Mouse (Mus musculus) urinary bladder, postnatal 4 days (tissue): ENCODE data around the gene Ralgds.
A peak's percentile ranks its signal among the peaks of the same experiment; 100 is the strongest.
"Not testable (repeated sequence)": the region's sequence is repeated elsewhere in the genome, so short reads cannot be mapped to it uniquely, and the experiment has no call there.

Source experiments
- DNase-seq, 2 experiments: peaks; one replicate each; pipeline ENCODE4 v3.0.0; 2021 to 2022; ENCODE audit warnings: low spot score in 2 of 2

Gene Ralgds

DNA sequence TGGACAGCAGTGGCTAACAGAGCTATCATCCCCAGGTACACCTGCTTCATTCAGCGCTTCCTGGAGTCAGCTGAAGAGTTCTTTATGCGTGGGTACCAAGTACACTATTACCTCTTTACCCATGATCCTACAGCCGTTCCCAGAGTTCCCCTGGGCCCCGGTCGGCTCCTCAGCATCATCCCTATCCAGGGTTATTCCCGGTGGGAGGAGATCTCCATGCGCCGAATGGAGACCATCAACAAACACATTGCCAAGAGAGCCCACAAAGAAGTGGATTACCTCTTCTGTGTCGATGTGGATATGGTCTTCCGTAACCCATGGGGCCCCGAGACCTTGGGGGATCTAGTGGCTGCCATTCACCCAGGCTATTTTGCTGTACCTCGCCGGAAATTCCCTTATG is 8.2 kb upstream of the Ralgds start:
- DNase-seq, result peak; percentile 12 to 53

DNA sequence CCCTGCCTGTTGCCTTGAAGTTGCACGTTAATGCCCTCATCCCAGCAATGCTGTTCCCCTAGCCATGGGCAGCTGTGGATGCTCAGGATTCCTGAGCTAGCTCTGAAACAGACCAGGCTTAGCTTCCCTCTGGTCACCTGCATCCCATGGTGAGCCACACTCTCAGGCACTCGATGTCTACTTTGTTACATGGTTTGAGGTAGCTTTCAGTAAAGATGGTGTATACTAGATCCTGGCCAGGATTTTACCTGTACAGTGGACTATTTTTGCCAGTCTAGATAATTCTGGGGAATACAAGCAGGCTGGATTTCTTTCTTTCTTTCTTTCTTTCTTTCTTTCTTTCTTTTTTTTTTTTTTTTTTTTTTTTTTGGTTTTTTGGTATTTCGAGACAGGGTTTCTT is 7.1 kb upstream of the Ralgds start, which contains the start of gene Gm10134:
TSS of gene Gm10134 (plus strand) at position 301 of the 400 bp plus-strand sequence.
- DNase-seq, result no peak

DNA sequence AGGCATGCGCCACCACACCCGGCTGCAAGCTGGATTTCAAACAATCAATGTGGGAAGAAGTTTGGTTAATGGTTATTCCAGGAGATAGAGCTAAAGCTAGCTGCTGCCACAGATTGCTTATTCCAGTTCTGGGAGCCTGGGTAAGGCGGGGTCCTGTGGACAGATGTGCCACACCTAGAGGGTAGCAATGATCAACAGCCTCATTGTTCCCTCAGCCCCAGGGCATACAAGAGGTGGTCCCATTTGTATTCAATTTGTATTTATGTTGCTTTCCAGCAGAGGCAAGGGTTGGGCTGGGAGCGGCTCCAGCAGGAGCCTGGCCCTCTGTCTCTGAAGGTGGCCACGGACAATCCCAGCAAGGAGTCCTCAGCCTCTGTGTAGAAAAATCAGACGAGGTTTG is 6.6 kb upstream of the Ralgds start:
- peak; percentile 10 to 30 for DNase-seq

DNA sequence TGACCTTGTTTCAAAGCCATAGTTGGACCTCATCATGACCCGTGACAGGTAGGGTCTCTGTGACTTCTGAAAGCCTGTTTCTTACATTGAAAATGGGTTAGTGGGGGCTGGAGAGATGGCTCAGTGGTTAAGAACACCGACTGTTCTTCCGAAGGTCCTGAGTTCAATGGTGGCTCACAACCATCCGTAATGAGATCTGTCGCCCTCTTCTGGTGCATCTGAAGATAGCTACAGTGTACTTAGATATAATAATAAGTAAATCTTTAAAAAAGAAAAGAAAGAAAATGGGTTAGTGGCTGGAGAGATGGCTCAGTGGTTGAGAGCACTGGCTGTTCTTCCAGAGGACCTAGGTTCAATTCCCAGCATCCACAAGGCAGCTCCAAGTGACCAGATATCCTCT is 1.3 kb upstream of the Ralgds start:
- not testable (repeated sequence) for DNase-seq

DNA sequence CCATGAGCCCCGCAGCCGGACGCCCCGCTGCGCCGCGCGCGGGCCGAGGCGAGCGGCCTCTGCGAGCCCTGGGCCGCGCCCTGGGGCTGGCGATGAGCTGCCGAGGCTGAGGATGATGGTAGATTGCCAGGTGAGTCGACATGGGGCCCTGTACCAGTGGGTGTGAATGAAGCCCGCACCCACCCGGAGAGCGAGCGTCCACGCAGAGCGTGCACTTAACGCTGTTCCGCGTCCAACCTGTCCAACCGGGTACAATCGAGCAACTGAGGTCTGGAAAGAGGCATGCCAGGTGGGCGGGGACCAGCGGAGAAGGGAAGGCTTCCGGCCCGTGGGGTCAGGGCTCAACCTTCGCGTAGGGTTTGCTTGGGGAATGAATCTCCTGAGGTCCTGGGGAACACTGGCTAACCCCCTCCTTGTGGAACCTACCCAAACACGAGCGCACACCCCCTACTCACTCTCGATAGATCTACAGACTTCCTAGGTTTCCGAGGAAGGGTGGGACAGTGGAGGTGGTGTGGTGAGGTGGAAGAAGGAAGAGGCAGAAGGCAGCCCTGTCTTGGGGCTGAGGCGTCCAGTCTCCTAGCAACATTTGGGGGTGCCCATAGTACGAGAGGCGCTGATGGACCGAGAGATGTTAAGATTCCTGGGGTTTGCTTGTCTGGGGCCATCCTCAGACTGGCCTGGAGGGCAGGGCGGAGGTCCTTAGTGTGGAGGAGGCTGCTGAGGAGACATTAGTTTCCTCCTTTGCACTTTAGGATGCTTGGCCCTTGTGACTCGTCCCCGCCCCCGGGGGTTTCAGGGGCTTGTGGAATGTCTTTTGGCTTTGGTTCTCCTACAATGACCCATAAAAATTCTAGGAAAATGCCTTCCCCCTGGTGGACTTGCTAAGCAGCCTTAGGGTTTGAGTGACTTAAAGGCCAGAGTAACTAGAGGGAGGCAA is 776 bp downstream of the Ralgds start:
- DNase-seq, result no peak

DNA sequence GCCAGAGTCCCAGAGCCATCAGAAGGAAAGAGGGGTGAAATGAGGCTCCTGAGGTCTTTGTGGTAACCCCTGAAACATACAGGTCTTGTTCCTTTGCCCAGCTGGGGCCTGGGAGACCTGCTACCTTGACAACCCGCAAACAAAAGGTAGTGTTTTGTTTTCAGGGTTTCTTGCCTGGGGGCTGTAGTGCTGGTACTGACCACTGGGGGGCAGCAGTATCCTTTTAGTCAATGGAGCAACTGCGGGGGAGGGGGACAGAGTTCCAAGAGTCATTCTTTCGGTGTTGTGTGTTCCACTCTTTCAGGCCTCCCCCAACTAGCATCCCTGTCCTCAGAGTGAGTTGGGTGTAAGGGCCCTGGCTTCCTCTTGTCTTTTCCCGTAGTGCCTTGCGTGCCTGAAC is 1.6 kb downstream of the Ralgds start:
- peak; percentile 70 to 90 for DNase-seq

DNA sequence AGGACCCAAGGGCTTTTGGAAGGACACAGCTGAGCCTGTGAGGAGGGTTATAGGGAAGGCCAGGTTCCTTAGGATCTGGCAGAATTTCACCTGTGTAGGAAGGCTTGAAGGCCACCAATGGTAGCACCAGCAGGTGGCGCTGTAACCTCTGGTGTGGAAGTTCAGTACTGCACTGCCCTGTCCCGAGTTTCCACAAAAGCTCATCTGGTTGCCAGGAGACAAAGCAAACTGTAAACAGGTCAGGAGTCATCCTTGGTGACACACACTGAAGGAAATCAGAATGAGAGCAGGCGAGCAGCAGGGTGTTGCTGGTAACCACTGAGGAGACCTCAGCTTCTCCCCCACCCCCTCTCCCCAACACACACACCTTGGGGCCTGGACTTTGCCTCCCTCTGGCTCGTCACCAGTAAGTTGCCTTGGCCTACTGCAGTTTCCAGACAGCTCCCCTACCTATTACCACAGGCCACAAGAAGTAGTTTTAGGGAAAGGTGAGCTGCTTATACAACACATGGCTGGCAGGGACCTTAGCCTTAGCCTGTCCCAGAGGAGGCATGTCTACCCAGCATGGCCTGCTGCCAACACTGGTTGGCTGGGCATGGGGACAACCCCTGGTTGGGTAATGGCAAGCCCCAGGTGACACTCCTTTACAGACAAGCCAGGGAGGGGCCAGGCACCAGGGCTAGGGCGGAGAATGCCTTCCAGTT is 4.4 kb downstream of the Ralgds start:
- peak; percentile 60 to 85 for DNase-seq

DNA sequence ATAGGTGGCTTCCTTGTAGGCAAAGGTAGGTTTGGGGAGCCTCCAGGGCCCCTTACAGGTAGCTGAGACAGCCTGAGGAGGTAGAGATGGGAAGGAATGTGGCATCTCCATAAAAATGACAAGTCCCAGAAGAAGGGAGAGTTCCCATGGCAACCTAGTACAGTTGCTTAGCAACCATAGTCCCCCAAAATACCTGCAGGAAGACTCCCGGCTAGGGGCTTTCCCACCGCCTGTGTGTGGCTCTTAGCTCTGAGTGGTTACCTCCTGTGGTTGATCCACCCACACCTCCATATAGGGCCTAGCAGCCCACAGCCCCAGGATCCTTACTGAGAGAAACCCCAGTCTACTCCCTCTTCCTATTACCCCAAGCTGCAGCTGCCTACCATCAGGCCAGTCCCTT is 5.3 kb downstream of the Ralgds start:
- DNase-seq, result no peak

DNA sequence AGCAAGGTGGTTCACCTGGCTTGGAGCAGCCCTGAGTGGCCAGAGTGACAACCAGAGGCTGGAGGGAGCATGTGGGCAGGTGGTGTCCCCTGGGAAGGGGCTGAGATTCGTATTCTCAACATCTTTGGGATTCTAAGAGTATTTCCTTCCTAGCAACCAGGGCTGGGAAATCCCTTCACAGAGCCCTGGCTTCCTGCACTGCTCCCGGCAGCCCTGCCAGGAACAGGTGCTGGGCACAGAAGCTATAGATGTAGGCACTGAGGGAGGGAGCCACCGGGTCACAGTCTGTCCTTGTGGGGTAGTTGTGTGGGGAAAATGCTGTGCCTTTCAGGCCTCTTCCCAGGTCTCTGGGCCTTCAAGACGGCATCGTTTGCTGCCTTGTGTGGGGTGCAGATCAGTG is 7.7 kb downstream of the Ralgds start:
- DNase-seq, result no peak

DNA sequence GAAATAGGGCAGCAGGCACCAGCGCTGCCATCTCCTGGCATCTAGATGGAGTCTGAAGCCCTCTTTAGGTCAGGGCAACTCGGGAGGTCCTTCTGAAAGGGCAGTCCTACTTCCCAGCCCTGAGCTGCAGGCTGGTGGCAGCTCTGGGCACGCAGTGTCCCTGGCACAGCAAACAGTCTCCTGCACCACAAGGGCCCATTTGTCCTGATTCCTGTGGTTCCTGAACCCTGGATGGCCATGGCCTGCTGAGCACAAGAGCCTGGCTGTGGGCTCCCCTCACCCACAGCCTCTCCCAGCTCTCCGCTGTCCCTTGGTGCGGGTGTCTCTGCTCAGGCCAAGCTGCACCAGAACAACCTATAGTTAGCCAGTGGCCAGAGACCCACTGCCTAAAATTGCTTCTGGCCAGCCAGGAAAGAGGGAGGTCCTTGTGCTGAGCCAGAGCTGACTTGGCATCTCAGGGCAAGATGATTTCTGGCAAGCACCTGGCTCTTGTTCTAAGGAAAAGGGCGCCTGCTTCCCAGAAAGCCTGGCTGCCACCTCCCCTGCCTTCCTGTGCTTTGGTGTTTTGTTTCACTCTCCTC is 8.7 kb downstream of the Ralgds start:
- DNase-seq, result no peak

DNA sequence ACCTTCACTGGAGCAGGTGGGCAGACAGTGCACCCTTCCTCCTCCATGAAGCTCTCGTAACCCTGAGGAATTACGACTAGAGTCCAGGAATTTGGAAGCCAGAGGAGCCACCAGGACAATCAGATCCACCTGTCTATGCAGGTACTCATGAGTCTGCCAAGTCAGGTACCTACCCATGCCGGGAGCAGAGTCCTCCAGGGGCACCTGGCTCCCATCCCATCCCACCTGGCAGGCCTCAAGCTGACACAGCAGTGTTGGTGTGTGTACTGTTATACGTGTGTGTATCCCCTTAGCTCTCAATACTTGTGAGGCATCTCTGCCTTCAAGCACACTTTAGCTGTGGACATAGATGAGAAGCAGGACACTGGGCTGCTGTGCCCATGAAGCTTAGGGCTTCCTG is 9.2 kb downstream of the Ralgds start:
- DNase-seq, result no peak

DNA sequence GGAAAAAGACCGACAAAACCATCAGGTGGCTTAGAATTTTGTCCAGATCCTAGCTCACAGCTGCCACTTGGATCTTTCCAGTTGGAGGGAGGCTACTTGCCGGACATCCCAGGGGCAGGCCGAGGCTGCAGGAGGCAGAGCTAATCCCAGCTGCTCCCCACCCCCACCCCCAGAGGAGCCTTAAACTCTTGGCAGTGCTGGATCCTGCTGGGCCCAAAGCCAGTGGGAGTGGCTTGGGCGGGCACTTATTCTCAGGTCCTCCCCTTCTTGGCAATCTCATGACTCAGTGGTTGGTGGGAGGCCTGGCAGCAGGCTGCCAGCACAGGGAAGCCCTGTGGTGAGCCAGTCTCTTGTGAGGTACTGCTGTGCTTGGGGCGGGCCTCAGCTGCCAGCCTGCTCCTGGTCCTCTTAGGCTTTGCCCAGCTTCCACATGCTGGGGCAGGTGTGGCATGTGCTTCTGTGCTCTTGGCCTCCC is 10.8 kb downstream of the Ralgds start:
- peak; percentile 81 to 85 for DNase-seq

DNA sequence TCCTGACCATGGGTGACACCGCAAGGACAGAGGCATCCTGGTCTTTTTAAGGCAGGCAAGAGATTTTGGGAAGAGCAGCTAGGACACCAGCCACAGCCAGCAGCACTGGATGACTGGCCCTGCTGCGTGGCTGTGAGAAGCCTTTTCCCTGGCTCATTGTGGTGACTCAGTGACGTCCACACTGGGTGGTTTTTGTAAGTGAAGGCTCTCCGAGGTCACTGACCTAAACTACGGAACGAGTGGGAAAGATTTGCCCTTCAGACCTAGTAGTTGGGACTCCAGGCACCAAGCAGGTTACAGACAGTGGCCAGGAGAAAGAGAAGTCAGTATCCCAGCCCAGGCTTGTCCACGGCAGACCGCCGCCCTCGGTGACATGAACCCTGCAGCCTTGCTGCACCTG is 11.5 kb downstream of the Ralgds start:
- no peak for DNase-seq

DNA sequence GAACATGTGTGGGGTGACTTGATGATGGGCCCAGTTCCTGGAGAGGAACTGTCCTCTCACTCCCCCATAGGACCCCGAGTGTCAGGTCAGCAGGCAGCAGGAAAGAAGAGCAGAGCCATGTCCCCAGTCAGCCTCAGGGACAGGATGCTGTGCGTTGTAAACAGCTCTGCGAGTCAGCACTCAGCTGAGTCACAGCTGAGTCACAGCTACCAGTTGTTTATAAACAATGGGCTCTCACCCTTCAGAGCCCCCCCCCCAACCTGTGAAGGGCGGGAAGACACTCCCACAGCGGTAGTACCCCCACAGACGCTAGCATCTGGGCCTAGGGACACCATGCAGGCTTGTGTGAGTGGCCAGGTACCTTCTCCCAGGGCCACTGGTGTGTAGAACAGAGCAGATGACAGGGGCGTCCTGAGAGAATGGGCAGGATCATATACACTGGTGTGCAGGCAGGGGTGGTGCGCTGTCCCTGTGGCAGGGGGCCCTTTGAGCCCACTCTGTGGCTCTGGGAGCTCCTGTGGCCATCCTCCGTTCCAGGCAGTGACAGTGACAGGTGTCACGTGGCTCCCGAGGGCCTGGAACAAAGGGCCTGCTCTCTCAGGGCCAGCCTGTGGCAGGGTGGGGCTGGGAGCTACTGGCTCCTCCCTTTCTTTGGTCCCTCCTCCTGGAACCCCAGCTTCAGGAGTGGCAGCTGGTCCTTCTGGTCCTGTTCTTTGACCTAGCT is 12.5 kb downstream of the Ralgds start:
- DNase-seq, result peak in 1 of 2 experiments; percentile 59

DNA sequence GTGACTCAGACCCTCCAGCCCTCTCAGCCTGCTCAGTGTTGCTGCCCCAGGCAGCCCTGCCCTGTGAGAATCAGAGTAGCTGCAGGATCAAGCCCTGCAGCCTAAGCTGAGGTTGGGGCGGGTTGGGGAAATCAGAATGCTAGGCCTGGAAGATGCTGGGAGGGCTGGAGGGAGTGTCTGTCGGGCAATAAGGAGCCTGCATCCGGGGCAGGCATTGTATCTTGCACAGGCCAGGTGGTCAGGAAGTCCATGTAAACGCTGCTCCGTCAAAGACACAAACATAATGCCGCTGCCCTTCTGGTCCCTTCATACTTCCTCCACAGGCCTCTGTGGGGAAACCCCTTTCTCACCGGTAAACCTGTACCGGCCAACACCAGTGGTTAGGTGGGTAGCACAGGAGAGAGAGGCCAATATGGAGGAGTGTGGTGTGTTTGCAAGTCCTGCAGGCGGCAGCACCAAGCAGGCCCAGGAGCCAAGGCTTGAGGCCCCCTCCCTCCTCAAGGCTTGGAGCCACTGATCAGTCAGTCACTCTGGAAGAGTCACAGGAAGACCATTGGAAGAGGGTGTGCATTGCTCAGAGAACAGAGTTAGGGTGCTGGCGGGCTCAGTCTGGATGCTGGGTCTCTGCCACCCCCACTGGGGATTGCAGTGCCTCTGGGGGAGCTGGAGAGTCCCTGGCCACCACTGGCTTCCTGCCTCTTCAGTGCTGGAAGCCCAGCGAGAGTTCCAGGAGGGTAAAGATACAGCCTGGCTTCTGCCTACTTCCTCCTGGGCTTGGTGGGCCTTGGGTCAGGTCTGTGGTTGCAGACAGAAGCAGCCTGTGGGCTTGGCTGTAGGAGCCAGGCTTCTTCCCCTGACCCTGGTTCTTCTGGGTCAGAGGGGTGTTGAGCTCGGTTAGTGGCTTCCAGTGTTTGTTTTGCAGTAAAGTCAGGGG is 13.3 kb downstream of the Ralgds start:
- DNase-seq, result no peak

DNA sequence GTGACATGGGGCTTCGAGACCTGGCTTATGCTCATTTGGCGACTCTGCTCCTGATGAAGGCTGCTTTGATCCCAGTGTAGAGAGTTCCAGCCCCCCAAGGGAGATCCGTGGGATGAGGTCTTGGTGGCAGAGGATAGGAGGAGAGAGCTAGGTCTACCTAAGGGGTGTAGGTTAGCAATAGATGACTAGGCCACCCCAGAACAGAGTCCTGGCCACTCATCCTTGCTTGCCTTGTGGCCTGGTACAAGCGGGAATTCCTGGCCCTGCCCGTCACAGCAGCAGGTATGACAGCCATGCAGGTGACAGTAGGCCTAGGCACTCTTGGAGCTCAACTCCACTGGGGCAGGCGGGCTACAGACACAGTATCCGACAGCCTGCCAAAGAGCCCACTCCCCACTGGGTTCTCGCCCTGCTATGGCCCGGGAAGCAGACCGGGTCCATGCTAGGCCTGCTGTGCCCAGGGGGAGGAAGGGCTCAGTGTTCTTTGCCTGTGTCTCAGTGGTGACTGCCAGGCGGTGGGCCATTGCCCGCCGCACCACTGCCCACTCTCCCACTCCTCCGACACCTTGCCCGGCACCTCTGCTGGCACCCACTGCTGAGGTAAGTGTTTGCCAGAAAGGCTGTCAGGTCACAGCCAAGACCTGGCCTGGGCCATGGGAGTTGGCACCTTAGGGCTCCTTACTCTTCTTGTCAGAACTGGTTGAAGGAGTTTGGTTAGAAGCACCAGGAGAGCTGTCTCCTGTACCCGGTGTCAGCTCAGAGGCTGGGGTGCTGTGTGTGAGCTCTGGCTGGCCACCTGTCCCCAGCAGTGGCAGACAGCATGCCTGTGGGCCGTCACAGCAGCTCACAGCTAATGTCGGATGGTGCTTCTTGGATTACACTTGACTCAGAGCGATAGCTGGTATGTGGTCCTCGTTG is 14.8 kb downstream of the Ralgds start:
- no peak for DNase-seq

DNA sequence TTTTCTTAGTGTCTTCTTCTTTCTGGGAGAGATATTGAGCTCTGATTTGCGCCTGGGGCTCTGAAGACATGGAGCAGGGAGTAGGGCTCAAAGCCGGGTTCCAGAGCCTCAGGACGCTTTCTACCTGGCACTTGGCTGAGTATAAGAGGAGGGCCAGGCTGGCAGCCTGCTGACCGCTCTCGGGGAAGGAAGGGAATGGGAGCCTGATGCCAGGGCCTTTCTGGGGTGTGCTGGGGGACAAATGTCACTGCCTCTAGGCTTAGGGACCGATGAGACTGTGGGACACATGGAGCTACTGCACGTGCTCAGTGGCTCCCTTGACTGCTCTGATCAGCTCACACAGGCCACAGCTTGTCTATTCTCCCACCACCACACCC is 15.4 kb downstream of the Ralgds start:
- no peak for DNase-seq

DNA sequence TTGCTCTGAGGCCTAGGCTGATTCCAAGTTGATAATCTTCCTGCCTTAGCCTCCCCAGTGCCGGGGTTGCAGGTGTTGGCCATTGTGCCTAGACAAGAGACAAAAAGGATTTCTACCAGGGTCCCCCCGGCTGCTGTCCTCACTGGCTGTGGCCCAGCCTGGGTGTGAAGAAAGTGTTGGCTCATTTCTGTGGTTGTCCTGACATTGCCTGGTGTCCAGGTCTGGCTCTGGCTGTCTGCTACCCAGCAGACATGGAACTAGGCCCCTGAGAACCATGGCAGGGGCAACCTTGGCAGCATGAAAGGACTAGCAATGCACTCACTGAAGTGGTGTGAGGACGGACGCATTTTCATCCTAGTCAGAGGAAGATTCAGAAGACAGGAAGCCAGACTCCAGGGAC is 16.9 kb downstream of the Ralgds start:
- DNase-seq, result no peak

DNA sequence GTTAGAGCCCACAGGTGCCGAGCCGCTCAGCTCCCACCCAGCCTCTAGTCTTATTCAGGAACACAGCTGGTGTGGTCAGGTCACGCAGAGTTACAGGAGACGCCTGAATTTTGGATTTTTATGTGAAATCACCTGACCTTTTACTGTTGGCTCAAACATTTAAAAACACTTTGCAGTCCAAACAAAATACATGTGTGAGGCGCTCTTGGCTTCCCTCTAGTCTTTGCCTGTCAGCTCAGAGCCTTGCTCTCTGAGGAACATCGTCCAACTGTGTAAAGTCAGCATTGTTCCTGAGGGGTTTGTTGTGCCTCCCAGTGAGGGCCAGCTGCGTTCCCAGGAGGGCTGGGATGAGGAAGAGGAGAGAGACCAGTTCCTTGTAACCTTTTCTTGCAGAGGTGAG is 17.4 kb downstream of the Ralgds start:
- DNase-seq, result no peak
